Mouse (Mus musculus) CH12.LX (cell line): ENCODE measurements around the gene Tvp23b. TPM values are rescaled to one million over a fixed set of nuclear protein-coding genes. Genes with fewer than 3 reads are reported as not detected.
A peak's percentile ranks its signal among the peaks of the same experiment; 100 is the strongest.

Experiments
- DNase-seq: peaks from one replicate; pipeline ENCODE4 v3.0.0-alpha.2; 2013; ENCODE audit errors: extremely low read depth
- H3K27ac ChIP-seq: 2 replicates; pipeline ENCODE4 v1.5.1; 2012; ENCODE audit warnings: low read depth, mild to moderate bottlenecking, control low read depth, moderate library complexity; ENCODE audit not compliant: insufficient read depth
- H3K27me3 ChIP-seq: replicated peaks from 2 replicates; pipeline ENCODE3; 2012; ENCODE audit warnings: inconsistent platforms
- H3K36me3 ChIP-seq, 2 experiments: replicated peaks in 1 of 2; 2 replicates each; pipeline versions ENCODE3 to v1.6.1; 2012; ENCODE audit warnings: inconsistent platforms in 1 of 2, low read length in 1 of 2, mild to moderate bottlenecking in 1 of 2, mixed read lengths in 1 of 2, moderate library complexity in 1 of 2; ENCODE audit not compliant: control insufficient read depth in 1 of 2, insufficient read depth in 1 of 2
- H3K4me1 ChIP-seq, 2 experiments: 2 replicates each; pipeline ENCODE4 v1.6.1; 2012; ENCODE audit warnings: inconsistent platforms in 1 of 2, moderate library complexity in 1 of 2; ENCODE audit not compliant: insufficient read depth in 2 of 2, control insufficient read depth in 1 of 2
- H3K4me2 ChIP-seq: 2 replicates; pipeline ENCODE4 v1.6.1; 2012; ENCODE audit warnings: low read depth, mild to moderate bottlenecking, control low read depth; ENCODE audit not compliant: poor library complexity, insufficient read depth, severe bottlenecking
- H3K4me3 ChIP-seq, 3 experiments: fragments of 150-350 bp in 1 of 3; sonication (generic) in 1 of 3; replicated peaks in 1 of 3; 2 replicates each; pipeline versions ENCODE3 to v1.5.1; 2011 to 2012; ENCODE audit warnings: low read depth in 2 of 3, low read length in 2 of 3, mild to moderate bottlenecking in 2 of 3, moderate library complexity in 2 of 3, control low read depth in 1 of 3, improper control_type of control experiment in 1 of 3, inconsistent platforms in 1 of 3, mixed read lengths in 1 of 3; ENCODE audit not compliant: poor library complexity in 1 of 3
- H3K79me2 ChIP-seq: replicated peaks from 2 replicates; pipeline ENCODE4 v1.6.1; 2012; ENCODE audit warnings: mild to moderate bottlenecking, moderate library complexity; ENCODE audit not compliant: control insufficient read depth, poor library complexity, insufficient read depth, severe bottlenecking; ENCODE audit errors: extremely low read depth
- H3K9ac ChIP-seq: 2 replicates; pipeline ENCODE4 v1.6.1; 2012; ENCODE audit warnings: low read depth, mild to moderate bottlenecking, control low read depth, moderate library complexity; ENCODE audit not compliant: insufficient read depth
- H3K9me3 ChIP-seq: replicated peaks from 2 replicates; pipeline ENCODE3; 2012; ENCODE audit warnings: low read length, inconsistent platforms, mixed read lengths
- CHD1 ChIP-seq: IDR thresholded peaks from 2 replicates; pipeline ENCODE4 v1.6.1; 2012; ENCODE audit warnings: low read depth, low read length, improper control_type of control experiment, inconsistent platforms
- CTCF ChIP-seq, 2 experiments: IDR thresholded peaks in 1 of 2; conservative IDR thresholded peaks in 1 of 2; 2 replicates each; pipeline ENCODE4 v1.5.1; 2011 to 2012; ENCODE audit warnings: low read depth in 2 of 2, low read length in 2 of 2, improper control_type of control experiment in 1 of 2, inconsistent platforms in 1 of 2, mild to moderate bottlenecking in 1 of 2, moderate library complexity in 1 of 2
- E2F4 ChIP-seq: IDR thresholded peaks from 2 replicates; pipeline ENCODE4 v1.6.1; 2011; ENCODE audit warnings: low read depth, low read length, improper control_type of control experiment; ENCODE audit not compliant: insufficient replicate concordance
- EP300 ChIP-seq: IDR thresholded peaks from 2 replicates; pipeline ENCODE4 v1.6.1; 2011; ENCODE audit warnings: low read length, improper control_type of control experiment
- ETS1 ChIP-seq: conservative IDR thresholded peaks from 2 replicates; pipeline ENCODE4 v1.6.1; 2012; ENCODE audit warnings: low read depth, mild to moderate bottlenecking, inconsistent platforms, low read length, improper control_type of control experiment, moderate library complexity
- GABPA ChIP-seq: IDR thresholded peaks from 2 replicates; pipeline ENCODE4 v1.6.1; 2012; ENCODE audit warnings: low read depth, low read length, improper control_type of control experiment, inconsistent platforms; ENCODE audit not compliant: insufficient replicate concordance
- HCFC1 ChIP-seq: IDR thresholded peaks from 2 replicates; pipeline ENCODE4 v1.6.1; 2012; ENCODE audit warnings: low read depth, mild to moderate bottlenecking, inconsistent platforms, low read length, improper control_type of control experiment
- JUND ChIP-seq: conservative IDR thresholded peaks from 2 replicates; pipeline ENCODE4 v1.6.1; 2011; ENCODE audit warnings: low read depth, low read length, improper control_type of control experiment
- MAX ChIP-seq: IDR thresholded peaks from 2 replicates; pipeline ENCODE4 v1.6.1; 2011; ENCODE audit warnings: low read length, improper control_type of control experiment
- MXI1 ChIP-seq: IDR thresholded peaks from 2 replicates; pipeline ENCODE4 v1.6.1; 2011; ENCODE audit warnings: mild to moderate bottlenecking, low read depth, low read length, improper control_type of control experiment
- NELFE ChIP-seq: IDR thresholded peaks from 2 replicates; pipeline ENCODE4 v1.6.1; 2011; ENCODE audit warnings: low read depth, low read length, improper control_type of control experiment
- NRF1 ChIP-seq: IDR thresholded peaks from 2 replicates; pipeline ENCODE4 v1.6.1; 2014; ENCODE audit warnings: low read depth, mild to moderate bottlenecking, inconsistent platforms, low read length, improper control_type of control experiment, moderate library complexity
- POLR2AphosphoS2 ChIP-seq: IDR thresholded peaks from 2 replicates; pipeline ENCODE4 v1.6.1; 2011; ENCODE audit warnings: low read depth, low read length, improper control_type of control experiment
- RAD21 ChIP-seq: IDR thresholded peaks from 2 replicates; pipeline ENCODE4 v1.6.1; 2011; ENCODE audit warnings: low read depth, mild to moderate bottlenecking, low read length, improper control_type of control experiment, moderate library complexity
- RCOR1 ChIP-seq: conservative IDR thresholded peaks from 2 replicates; pipeline ENCODE4 v1.6.1; 2012; ENCODE audit warnings: low read depth, mild to moderate bottlenecking, inconsistent platforms, low read length, improper control_type of control experiment
- SIN3A ChIP-seq: IDR thresholded peaks from 2 replicates; pipeline ENCODE4 v1.6.1; 2012; ENCODE audit warnings: low read length, improper control_type of control experiment, inconsistent platforms
- SMC3 ChIP-seq: IDR thresholded peaks from 2 replicates; pipeline ENCODE4 v1.6.1; 2011; ENCODE audit warnings: low read depth, low read length, improper control_type of control experiment
- UBTF ChIP-seq: IDR thresholded peaks from 2 replicates; pipeline ENCODE4 v1.6.1; 2012; ENCODE audit warnings: low read depth, mild to moderate bottlenecking, inconsistent platforms, low read length, improper control_type of control experiment, moderate library complexity
- ZKSCAN1 ChIP-seq: IDR thresholded peaks from 2 replicates; pipeline ENCODE4 v1.6.1; 2012; ENCODE audit warnings: low read depth, inconsistent platforms, low read length, improper control_type of control experiment, borderline replicate concordance
- ZNF384 ChIP-seq: IDR thresholded peaks from 2 replicates; pipeline ENCODE4 v1.6.1; 2012; ENCODE audit warnings: low read depth, low read length, improper control_type of control experiment, inconsistent platforms
- dilution Hi-C: fragments of 300-500 bp; cut with MboI; formaldehyde crosslinking; loops from 2 replicates; pipeline ENCODE4 v1.14.3; 2020; ENCODE audit warnings: low sequenced_read_pairs; ENCODE audit not compliant: extremely low pct_unique_long_range_greater_than_20kb, extremely low pct_ligation_motif_present
- in situ Hi-C: fragments of 300-500 bp; cut with MboI; formaldehyde crosslinking; loops from 3 replicates; pipeline ENCODE4 v1.14.3; 2019; ENCODE audit warnings: low sequenced_read_pairs, low pct_ligation_motif_present, low pct_unique_long_range_greater_than_20kb, mixed read lengths
- polyA plus RNA-seq: library from polyadenylated mRNA; unstranded; fragments of >175 nt; gene quantifications from 2 replicates; pipeline ENCODE4 v1.2.1, GENCODE M21; 2012; ENCODE audit warnings: low read depth; ENCODE audit not compliant: insufficient read length
- total RNA-seq, 2 experiments: library from RNA; depleted of rRNA; stranded (reverse); fragments of 300-350 nt in 1 of 2; fragments of >200 nt in 1 of 2; gene quantifications; 2 replicates each; pipeline ENCODE4 v1.2.3; 2012 to 2014

Tvp23b gene
- total and polyA plus RNA-seq, 3 experiments: 40.9 to 68.7 (median 62.2) TPM

DNA sequence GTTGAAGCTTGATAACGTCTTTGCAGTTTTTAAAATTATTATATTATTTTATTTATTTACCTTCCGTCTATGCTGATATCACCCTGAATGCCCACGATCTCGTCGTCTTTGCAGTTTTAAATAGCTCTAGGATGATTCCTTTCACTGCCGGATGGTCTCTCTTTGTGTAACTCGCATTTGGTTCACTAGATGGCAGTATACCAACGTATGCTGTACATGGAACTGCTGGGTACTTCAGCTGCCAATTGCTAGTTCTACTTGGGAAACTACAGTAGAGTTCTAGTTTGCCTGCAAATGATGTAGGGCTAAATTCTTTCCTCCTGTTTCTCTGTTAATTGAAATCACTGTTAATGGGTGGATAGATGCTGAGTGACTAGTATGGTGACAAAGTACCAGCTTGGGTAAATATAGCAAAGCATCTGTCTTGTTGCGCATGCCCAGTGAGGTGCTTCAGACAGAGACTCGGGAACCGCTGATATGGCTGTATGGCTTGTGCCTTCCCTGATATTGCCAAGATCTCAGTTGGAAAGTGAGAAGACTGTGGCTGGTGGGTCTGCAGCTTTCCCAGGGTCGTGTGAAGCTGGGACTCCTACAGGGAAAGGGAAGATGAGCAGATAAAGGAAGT, 22.6 kb downstream of the Tvp23b start:
- dilution Hi-C loops: no loop called here
- no peaks in the 10 kb centered on the region for H3K79me2 ChIP-seq
- no peak overlapping the region for H3K27ac ChIP-seq
- H3K36me3 ChIP-seq: peaks cover 5 to 17% of the 10 kb centered on the region in 2 experiments
- DNase-seq: peak; percentile 85
- H3K4me1 ChIP-seq: peaks cover 0 to 6% of the 10 kb centered on the region in 2 experiments; a peak in 1 of 4 replicates
- H3K4me3 ChIP-seq: no peak overlapping the region
- in situ Hi-C loops: no loop called here
- no peaks in the 10 kb centered on the region for H3K27me3 ChIP-seq
- TF ChIP-seq SMC3 (peak; percentile 82), GABPA (no peak), CTCF (conservative IDR thresholded peaks at IDR 0.05 in 1 of 2, IDR thresholded peaks at IDR 0.05 in 1 of 2; ENCODE audit: low read depth in 2 of 2, low read length in 2 of 2) (peak; percentile 94 to 96), SIN3A (no peak), ZKSCAN1 (no peak), NRF1 (no peak), RAD21 (peak; percentile 89)
- no peak overlapping the region for H3K4me2 ChIP-seq
- no peak overlapping the region for H3K9ac ChIP-seq
- H3K9me3 ChIP-seq: no peaks in the 10 kb centered on the region

DNA sequence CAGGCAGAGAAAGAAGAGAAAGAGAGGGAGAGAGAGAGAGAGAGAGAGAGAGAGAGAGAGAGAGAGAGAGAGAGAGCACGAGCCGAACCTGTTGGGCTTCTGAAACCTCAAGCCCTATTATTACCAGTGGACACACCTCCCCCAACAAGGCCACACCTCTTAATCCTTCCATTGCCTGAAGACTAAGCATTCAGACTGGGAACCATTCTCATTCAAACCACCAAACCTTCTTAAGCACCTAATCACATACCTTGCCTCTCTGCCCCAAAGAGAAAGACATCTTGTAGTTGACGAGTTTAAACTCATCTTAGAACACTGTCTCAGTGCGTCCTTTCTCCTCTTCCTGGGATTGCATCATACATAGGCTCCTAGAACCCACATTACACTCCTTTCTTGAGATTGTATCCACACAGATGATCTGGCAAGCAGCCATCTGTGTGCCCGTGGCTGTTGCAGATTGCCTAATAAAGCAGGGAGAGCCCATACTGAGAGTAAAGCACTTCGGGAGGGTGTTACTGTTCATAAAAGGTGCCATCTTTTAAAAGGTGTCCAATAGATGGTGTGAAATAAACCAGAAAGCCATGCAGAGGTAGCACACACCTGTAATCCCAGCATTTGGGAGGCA, 24.7 kb downstream of the Tvp23b start:
- dilution Hi-C loops: no loop called here

More for the DNA sequence above, 24.7 kb downstream of the Tvp23b start:
- Histone ChIP-seq H3K9ac (no peak overlapping the region), H3K4me2 (no peak overlapping the region), H3K27ac (no peak overlapping the region), H3K4me3 (no peak overlapping the region), H3K9me3 (no peaks in the 10 kb centered on the region), H3K27me3 (no peaks in the 10 kb centered on the region), H3K79me2 (no peaks in the 10 kb centered on the region), H3K36me3 (no peaks in the 10 kb centered on the region), H3K4me1 (no peaks in the 10 kb centered on the region)
- in situ Hi-C loops: no loop called here
- TF ChIP-seq MXI1 (no peak), HCFC1 (no peak), ETS1 (no peak), CHD1 (no peak), CTCF (conservative IDR thresholded peaks at IDR 0.05 in 1 of 2, IDR thresholded peaks at IDR 0.05 in 1 of 2; ENCODE audit: low read depth in 2 of 2, low read length in 2 of 2) (no peak), MAX (no peak), ZNF384 (no peak), UBTF (no peak), EP300 (no peak), RCOR1 (no peak), NELFE (no peak), E2F4 (no peak), POLR2AphosphoS2 (no peak), JUND (no peak)
- DNase-seq: no peak
